Mouse (Mus musculus): ENCODE measurements around the gene Cxcl15. TPM values are rescaled to one million over a fixed set of nuclear protein-coding genes. Genes with fewer than 3 reads are reported as not detected.

The Cxcl15 gene
- polyA plus RNA-seq (2012; rRNA removed), result 0.25 TPM in 1 of 2 replicates, not detected in the other

GRCm38 (mm10) chr5:90794195-90794625, at the start of gene Cxcl15:
Gene Cxcl15, plus strand, starts transcription at chr5:90794534.

DNA sequence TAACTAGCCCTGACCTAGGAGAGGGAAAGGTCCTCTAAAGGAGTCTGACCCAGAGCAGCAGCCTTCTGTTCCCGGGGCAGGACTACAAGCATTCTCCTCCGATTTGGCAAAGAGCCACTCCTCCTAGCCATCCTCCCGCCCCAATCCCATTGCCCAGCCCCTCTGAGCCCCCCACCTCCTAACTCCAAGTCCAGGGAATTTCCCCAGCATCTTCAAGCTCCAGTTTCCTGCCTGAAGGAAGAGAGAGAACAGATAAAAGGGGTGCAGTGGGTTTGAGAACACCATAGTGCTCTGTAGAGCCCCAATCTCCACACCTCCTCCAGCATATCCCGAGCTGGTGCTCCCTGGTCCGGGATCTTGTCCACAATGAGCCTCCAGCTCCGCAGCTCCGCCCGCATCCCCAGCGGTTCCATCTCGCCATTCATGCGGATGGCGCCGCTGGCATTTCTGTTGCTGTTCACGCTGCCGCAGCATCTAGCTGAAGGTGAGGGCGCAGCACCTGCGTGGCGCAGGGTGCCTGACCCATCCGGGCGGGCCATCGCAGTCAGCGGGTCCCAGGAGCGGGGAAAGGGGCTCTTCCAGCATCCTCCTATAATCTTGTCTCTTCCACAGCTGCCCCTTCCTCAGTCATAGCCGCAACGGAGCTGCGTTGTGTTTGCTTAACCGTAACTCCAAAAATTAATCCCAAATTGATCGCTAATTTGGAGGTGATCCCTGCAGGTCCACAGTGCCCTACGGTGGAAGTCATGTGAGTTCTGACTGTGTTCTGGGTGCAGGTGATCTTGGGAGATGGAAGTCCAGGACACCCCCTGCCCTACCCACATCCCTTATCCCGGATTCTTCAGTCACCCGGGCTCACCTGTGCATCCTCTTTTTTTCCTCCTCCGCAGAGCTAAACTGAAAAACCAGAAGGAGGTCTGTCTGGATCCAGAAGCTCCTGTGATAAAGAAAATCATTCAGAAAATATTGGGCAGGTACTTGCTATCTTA, 35.0 kb upstream of the Cxcl15 start, which contains the start of gene Cxcl5:
Gene Cxcl5, plus strand, starts transcription at position 284 of the 989 bp plus-strand sequence.

DNA sequence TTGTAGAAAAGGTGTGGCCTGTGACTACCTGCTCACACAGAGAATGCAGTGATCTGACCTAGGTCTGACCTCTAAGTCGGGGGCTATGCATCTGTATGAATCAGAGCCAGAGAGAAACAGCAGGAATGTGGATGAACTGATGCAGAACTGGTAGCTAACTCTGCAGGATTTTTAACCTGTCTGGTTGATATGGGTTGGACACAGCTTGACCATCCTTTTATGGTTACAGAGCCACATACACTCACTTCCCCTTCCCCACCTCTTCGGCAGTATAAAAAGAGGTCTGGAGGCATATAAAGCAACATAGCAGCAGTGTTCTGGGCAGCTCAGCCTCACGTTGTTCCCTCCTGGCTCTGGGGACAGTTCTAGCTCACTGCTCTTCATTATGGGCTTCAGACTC, 26.1 kb upstream of the Cxcl15 start, which contains the start of gene Ppbp:
Gene Ppbp, plus strand, starts transcription at position 301 of the 400 bp plus-strand sequence.

GRCm38 (mm10) chr5:90771880-90772653, 22.3 kb upstream of the Cxcl15 start, which contains the start of gene Pf4:
Gene Pf4, plus strand, starts transcription at chr5:90772435.

GRCm38 (mm10) chr5:90785659-90786588, 8.4 kb upstream of the Cxcl15 start, which contains the start of gene Cxcl3:
Gene Cxcl3, plus strand, starts transcription at chr5:90786103.

Other genes starting within 250 kb of the Cxcl15 start
- gene 5830473C10Rik, start 233.4 kb upstream of the Cxcl15 start, polyA plus RNA-seq (2012; rRNA removed), result 0.04 and 0.11 TPM in 2 replicates
- gene Rassf6, start 153.9 kb upstream of the Cxcl15 start, polyA plus RNA-seq (2012; rRNA removed), result 0.46 and 0.83 TPM in 2 replicates
- 0.25 and 0.40 TPM in 2 replicates for gene Cxcl5, start 35.2 kb upstream of the Cxcl15 start, polyA plus RNA-seq (2012; rRNA removed)
- 15.5 and 22.9 TPM in 2 replicates for gene Ppbp, start 26.0 kb upstream of the Cxcl15 start, polyA plus RNA-seq (2012; rRNA removed)
- gene Pf4, start 22.1 kb upstream of the Cxcl15 start, polyA plus RNA-seq (2012; rRNA removed), result 74.4 and 173 TPM in 2 replicates
- 0.04 TPM in 1 of 2 replicates, not detected in the other for gene Cxcl3, start 8.4 kb upstream of the Cxcl15 start, polyA plus RNA-seq (2012; rRNA removed)
- gene Cxcl1, start 96.7 kb downstream of the Cxcl15 start, polyA plus RNA-seq (2012; rRNA removed), result 0.07 and 0.22 TPM in 2 replicates
- gene Cxcl2, start 109.3 kb downstream of the Cxcl15 start, polyA plus RNA-seq (2012; rRNA removed), result not detected in 2 replicates
- 32.9 and 63.3 TPM in 2 replicates for gene Mthfd2l, start 136.6 kb downstream of the Cxcl15 start, polyA plus RNA-seq (2012; rRNA removed)
- gene Epgn, start 232.9 kb downstream of the Cxcl15 start, polyA plus RNA-seq (2012; rRNA removed), result 0.18 and 0.27 TPM in 2 replicates

All from central nervous system, embryonic 11.5 days (tissue).